Mouse (Mus musculus) embryonic facial prominence, embryonic 14.5 days (tissue): Measurements from ENCODE around the gene Hoxa13. TPM values are rescaled to one million over a fixed set of nuclear protein-coding genes. Genes with fewer than 3 reads are reported as not detected.
A peak's percentile ranks its signal among the peaks of the same experiment; 100 is the strongest.

Experiments used
- ATAC-seq: fragments of 200-750 bp; cut with Nextera tagmentation; 2 replicates; pipeline ENCODE4 v1.8.0; 2017; ENCODE audit warnings: low read depth, moderate number of reproducible peaks, moderate TSS enrichment
- DNase-seq: peaks from one replicate; pipeline ENCODE4 v3.0.0-alpha.2; 2015; ENCODE audit warnings: low spot score
- H3K27ac ChIP-seq: fragments of 300-500 bp; sonication (generic); replicated peaks from 2 replicates; pipeline ENCODE4 v1.5.1; 2014; ENCODE audit warnings: low read depth, mild to moderate bottlenecking, low read length, moderate library complexity
- H3K27me3 ChIP-seq: fragments of 300-500 bp; sonication (generic); replicated peaks from 2 replicates; pipeline ENCODE4 v1.6.1; 2014; ENCODE audit warnings: low read length; ENCODE audit not compliant: control insufficient read depth, insufficient read depth
- H3K36me3 ChIP-seq: fragments of 300-500 bp; sonication (generic); 2 replicates; pipeline ENCODE4 v1.6.1; 2014; ENCODE audit warnings: low read length, mixed read lengths; ENCODE audit not compliant: control insufficient read depth, insufficient read depth
- H3K4me1 ChIP-seq: fragments of 300-500 bp; sonication (generic); 2 replicates; pipeline ENCODE4 v1.6.1; 2014; ENCODE audit warnings: antibody characterized with exemption, low read length; ENCODE audit not compliant: control insufficient read depth, insufficient read depth
- H3K4me2 ChIP-seq: fragments of 300-500 bp; sonication (generic); 2 replicates; pipeline ENCODE4 v1.6.1; 2014; ENCODE audit warnings: low read depth, mild to moderate bottlenecking, low read length, moderate library complexity, mixed read lengths
- H3K4me3 ChIP-seq: fragments of 300-500 bp; sonication (generic); 2 replicates; pipeline ENCODE4 v1.5.1; 2014; ENCODE audit warnings: low read depth, mild to moderate bottlenecking, low read length
- H3K9ac ChIP-seq: fragments of 300-500 bp; sonication (generic); 2 replicates; pipeline ENCODE4 v1.6.1; 2014; ENCODE audit warnings: low read depth, mild to moderate bottlenecking, low read length, moderate library complexity, mixed read lengths
- H3K9me3 ChIP-seq: fragments of 300-500 bp; sonication (generic); 2 replicates; pipeline ENCODE4 v1.6.1; 2016; ENCODE audit warnings: low read length; ENCODE audit not compliant: control insufficient read depth
- WGBS: fragments of 180-500 bp; shearing (Covaris S2); extraction: QIAGEN DNeasy Blood & Tissue Kit; methylation state at CpG from one replicate; pipeline ENCODE4 v1.1.7; 2014; 5-methylcytosine and 5-hydroxymethylcytosine counted together
- polyA plus RNA-seq: library from polyadenylated mRNA; unstranded; fragments of >200 nt; fragmentation: Nextera tagmentation; extraction: Ambion mirVana; gene quantifications from 2 replicates; pipeline ENCODE4 v1.2.1, GENCODE M21; 2014

Hoxa13 gene
- polyA plus RNA-seq, 1 experiment from 2014 or later: not detected

GRCm38 (mm10) chr6:52213119-52213986 is 47.3 kb downstream of the Hoxa13 start, which contains the start of the genes Hoxa3 and Gm28308:
Hoxa3 (minus strand) TSS chr6:52213336.
Gm28308 (minus strand) TSS chr6:52213339.
- Histone ChIP-seq H3K9me3 (no peaks in the 10 kb centered on the region), H3K4me1 (peaks cover 7% of the 10 kb centered on the region; the same call in 1 of the 2 replicates), H3K27me3 (peaks cover 100% of the 10 kb centered on the region), H3K4me2 (peak within 1 kb of the TSS; percentile 23; the same call in 1 of the 2 replicates), H3K27ac (no peak within 1 kb of the TSS), H3K9ac (no peak within 1 kb of the TSS), H3K4me3 (peak within 1 kb of the TSS; percentile 19), H3K36me3 (no peaks in the 10 kb centered on the region)
- 2% methylated on average over 38 of the region's 38 CpGs for WGBS
- no peak for ATAC-seq
- DNase-seq: no peak

- Histone ChIP-seq H3K4me1 (peaks cover 6% of the 10 kb centered on the region; the same call in 1 of the 2 replicates), H3K27me3 (peaks cover 100% of the 10 kb centered on the region), H3K36me3 (no peaks in the 10 kb centered on the region), H3K4me3 (peak overlapping the region; percentile 19; the same call in 1 of the 2 replicates), H3K4me2 (peak overlapping the region; percentile 23; the same call in 1 of the 2 replicates), H3K9ac (no peak overlapping the region), H3K27ac (no peak overlapping the region), H3K9me3 (no peaks in the 10 kb centered on the region)
- ATAC-seq: no peak
- no peak for DNase-seq
- WGBS: 2% methylated on average over 22 of the region's 22 CpGs
These were observed 48.0 kb downstream of the Hoxa13 start for GRCm38 (mm10) chr6:52212556-52213118.

GRCm38 (mm10) chr6:52211961-52212360 is 48.7 kb downstream of the Hoxa13 start:
- no peak for ATAC-seq
- no peak for DNase-seq
- Histone ChIP-seq H3K4me3 (peak overlapping the region; percentile 16), H3K27me3 (peaks cover 100% of the 10 kb centered on the region), H3K9ac (no peak overlapping the region), H3K4me2 (no peak overlapping the region), H3K36me3 (no peaks in the 10 kb centered on the region), H3K4me1 (0 out of 2 replicates have a peak, but pooled peaks cover 2% of the 10 kb centered on the region), H3K27ac (no peak overlapping the region), H3K9me3 (no peaks in the 10 kb centered on the region)
- WGBS: 7% methylated on average over 13 of the region's 13 CpGs

DNA sequence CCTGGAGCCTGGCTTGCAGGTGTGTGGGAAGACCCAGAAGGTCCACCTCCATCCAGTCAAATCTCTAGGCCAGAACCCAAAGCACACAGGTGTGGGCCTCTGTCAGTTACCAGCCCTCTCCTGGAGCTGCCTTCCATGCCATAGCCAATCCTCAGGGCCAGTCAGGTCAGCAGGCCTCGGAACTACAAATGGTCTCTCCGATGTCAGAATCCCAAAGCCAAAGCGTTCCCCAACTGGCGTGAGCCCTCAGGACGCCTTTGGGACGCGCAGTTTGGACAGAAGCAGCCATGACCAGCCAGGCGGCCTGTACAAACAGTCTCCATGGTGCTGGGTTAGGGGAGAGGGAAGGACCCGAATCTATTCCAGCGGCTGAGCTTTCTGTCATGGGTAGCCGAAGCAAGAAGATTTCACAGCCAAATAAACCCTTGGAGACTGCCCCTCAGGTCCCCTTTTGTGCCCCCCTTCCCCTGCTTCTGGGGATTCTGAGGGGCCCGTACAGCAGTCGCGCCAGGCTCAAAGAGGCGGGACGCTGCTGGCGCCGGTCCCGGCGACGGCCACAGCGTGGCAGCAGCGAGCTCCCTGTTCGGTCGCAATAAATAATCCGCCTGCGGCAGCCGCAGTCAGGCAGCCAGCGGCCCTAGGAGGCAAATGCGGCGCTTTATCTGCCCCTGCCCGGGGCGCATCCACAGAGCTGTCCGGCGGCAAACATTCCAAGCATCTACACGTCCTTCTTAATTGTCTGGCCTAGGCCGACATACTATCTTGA is 49.3 kb downstream of the Hoxa13 start:
- DNase-seq (peak; percentile 77), ATAC-seq (peak; percentile 69)
- peaks cover 100% of the 10 kb centered on the region for H3K27me3 ChIP-seq
- H3K4me2 ChIP-seq: 0 out of 2 replicates have a peak overlapping the region, but pooled peaks have one; percentile 7
- no peaks in the 10 kb centered on the region for H3K4me1 ChIP-seq
- H3K9ac ChIP-seq: no peak overlapping the region
- no peaks in the 10 kb centered on the region for H3K36me3 ChIP-seq
- WGBS: 1% methylated on average over 37 of the region's 37 CpGs
- no peaks in the 10 kb centered on the region for H3K9me3 ChIP-seq
- no peak overlapping the region for H3K27ac ChIP-seq
- peak overlapping the region; percentile 16 for H3K4me3 ChIP-seq

- Histone ChIP-seq H3K9ac (no peak overlapping the region), H3K4me2 (no peak overlapping the region), H3K9me3 (no peaks in the 10 kb centered on the region), H3K4me1 (no peaks in the 10 kb centered on the region), H3K4me3 (no peak overlapping the region), H3K36me3 (no peaks in the 10 kb centered on the region), H3K27ac (no peak overlapping the region), H3K27me3 (peaks cover 100% of the 10 kb centered on the region)
- WGBS: 10% methylated on average over 12 of the region's 12 CpGs
- ATAC-seq (no peak), DNase-seq (no peak)
These were observed 51.0 kb downstream of the Hoxa13 start for GRCm38 (mm10) chr6:52209685-52210046.

GRCm38 (mm10) chr6:52208868-52209684 is 51.6 kb downstream of the Hoxa13 start:
- Histone ChIP-seq H3K27ac (no peak overlapping the region), H3K9ac (no peak overlapping the region), H3K4me1 (0 out of 2 replicates have a peak, but pooled peaks cover under 1% of the 10 kb centered on the region), H3K27me3 (peaks cover 100% of the 10 kb centered on the region), H3K4me2 (peak overlapping the region; percentile 31; the same call in 1 of the 2 replicates), H3K36me3 (no peaks in the 10 kb centered on the region), H3K9me3 (no peaks in the 10 kb centered on the region), H3K4me3 (peak overlapping the region; percentile 14; the same call in 1 of the 2 replicates)
- DNase-seq (no peak), ATAC-seq (no peak)
- 10% methylated on average over 13 of the region's 18 CpGs for WGBS

DNA sequence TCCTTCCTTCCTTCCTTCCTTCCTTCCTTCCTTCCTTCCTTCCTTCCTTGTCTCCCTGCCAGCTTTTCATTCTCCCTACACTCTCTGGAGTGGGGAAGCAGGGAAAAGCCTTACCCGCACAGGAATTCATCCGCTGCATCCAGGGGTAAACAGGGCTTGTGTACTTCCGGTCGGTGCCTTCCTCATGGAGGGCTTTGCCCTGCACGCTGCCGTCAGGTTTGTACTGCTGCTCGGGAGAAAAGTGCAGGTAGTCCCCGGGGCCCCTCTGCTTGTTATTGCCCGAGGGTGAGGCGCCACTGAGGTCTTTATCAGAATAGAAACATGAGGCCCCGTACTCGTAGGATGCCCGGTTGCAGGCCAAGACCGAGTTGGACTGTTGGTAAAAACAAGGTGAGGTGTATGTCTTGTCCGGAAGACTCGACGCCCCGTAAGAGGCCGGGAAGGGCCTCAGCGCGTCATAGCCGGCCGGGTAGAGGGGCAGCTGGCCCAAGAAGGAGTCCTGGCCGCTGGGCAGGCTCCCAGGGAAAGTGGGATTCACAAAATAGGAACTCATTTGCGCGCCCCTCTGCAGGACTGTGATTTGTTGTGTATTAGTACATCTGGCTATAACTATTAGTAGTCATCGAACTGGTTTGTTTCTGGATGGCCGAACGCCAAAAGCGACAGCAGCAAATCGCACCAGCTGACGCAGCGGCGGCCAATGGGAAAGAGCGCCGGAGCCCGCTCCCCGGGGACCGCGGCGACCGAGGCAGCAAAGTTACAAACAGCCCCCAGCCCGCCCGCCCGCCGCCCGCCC is 52.4 kb downstream of the Hoxa13 start, which contains the start of gene Hoxa6:
Gene Hoxa6 (minus strand): TSS at position 651 of the 796 bp plus-strand sequence.
- ATAC-seq (no peak), DNase-seq (no peak)
- Histone ChIP-seq H3K4me1 (0 out of 2 replicates have a peak, but pooled peaks cover 4% of the 10 kb centered on the region), H3K9ac (no peak within 1 kb of the TSS), H3K36me3 (no peaks in the 10 kb centered on the region), H3K4me3 (peak within 1 kb of the TSS; percentile 14; the same call in 1 of the 2 replicates), H3K9me3 (no peaks in the 10 kb centered on the region), H3K27me3 (peaks cover 100% of the 10 kb centered on the region), H3K27ac (no peak within 1 kb of the TSS), H3K4me2 (peak within 1 kb of the TSS; percentile 31; the same call in 1 of the 2 replicates)
- 3% methylated on average over 38 of the region's 47 CpGs for WGBS
